Mouse (Mus musculus) myocyte (in vitro differentiated cells): ENCODE results near the gene Tnr.

Experiments used
- CEBPB ChIP-seq: IDR thresholded peaks from 2 replicates; pipeline ENCODE4 v1.6.1; 2011; ENCODE audit warnings: mild to moderate bottlenecking, moderate library complexity; ENCODE audit not compliant: poor library complexity, insufficient read depth, severe bottlenecking
- E2F4 ChIP-seq: IDR thresholded peaks from one replicate; pipeline ENCODE4 v1.6.1; 2011; ENCODE audit warnings: mild to moderate bottlenecking, control low read depth, moderate library complexity; ENCODE audit not compliant: insufficient read depth
- MAX ChIP-seq: IDR thresholded peaks from one replicate; pipeline ENCODE4 v1.6.1; 2011; ENCODE audit warnings: low read depth, mild to moderate bottlenecking, control low read depth
- MYOD1 ChIP-seq, 3 experiments: IDR thresholded peaks; one replicate each; pipeline ENCODE4 v1.6.1; 2011; ENCODE audit warnings: control low read depth in 2 of 3, low read depth in 2 of 3, mild to moderate bottlenecking in 2 of 3, moderate library complexity in 1 of 3; ENCODE audit not compliant: insufficient read length in 2 of 3, control insufficient read depth in 1 of 3
- MYOG ChIP-seq, 3 experiments: IDR thresholded peaks; one replicate each; pipeline ENCODE4 v1.6.1; 2011; ENCODE audit warnings: control low read depth in 2 of 3, low read depth in 2 of 3, mild to moderate bottlenecking in 2 of 3; ENCODE audit not compliant: insufficient read length in 2 of 3, control insufficient read depth in 1 of 3, insufficient read depth in 1 of 3
- POLR2A ChIP-seq: IDR thresholded peaks from one replicate; pipeline ENCODE4 v1.6.1; 2011; ENCODE audit warnings: low read depth, mild to moderate bottlenecking, control low read depth, moderate library complexity; ENCODE audit not compliant: insufficient read length
- POLR2AphosphoS2 ChIP-seq: IDR thresholded peaks from one replicate; pipeline ENCODE4 v1.6.1; 2011; ENCODE audit warnings: low read depth, control low read depth; ENCODE audit not compliant: insufficient read length
- SRF ChIP-seq: IDR thresholded peaks from one replicate; pipeline ENCODE4 v1.6.1; 2011; ENCODE audit warnings: low read depth; ENCODE audit not compliant: control insufficient read depth, insufficient read length
- TCF12 ChIP-seq: IDR thresholded peaks from one replicate; pipeline ENCODE4 v1.6.1; 2011; ENCODE audit warnings: mild to moderate bottlenecking, control low read depth; ENCODE audit not compliant: poor library complexity, insufficient read depth, severe bottlenecking
- TCF3 ChIP-seq: IDR thresholded peaks from one replicate; pipeline ENCODE4 v1.6.1; 2011; ENCODE audit warnings: low read depth, control low read depth; ENCODE audit not compliant: insufficient read length
- USF1 ChIP-seq: IDR thresholded peaks from one replicate; pipeline ENCODE4 v1.6.1; 2011; ENCODE audit warnings: low read depth, mild to moderate bottlenecking, control low read depth, moderate library complexity

DNA sequence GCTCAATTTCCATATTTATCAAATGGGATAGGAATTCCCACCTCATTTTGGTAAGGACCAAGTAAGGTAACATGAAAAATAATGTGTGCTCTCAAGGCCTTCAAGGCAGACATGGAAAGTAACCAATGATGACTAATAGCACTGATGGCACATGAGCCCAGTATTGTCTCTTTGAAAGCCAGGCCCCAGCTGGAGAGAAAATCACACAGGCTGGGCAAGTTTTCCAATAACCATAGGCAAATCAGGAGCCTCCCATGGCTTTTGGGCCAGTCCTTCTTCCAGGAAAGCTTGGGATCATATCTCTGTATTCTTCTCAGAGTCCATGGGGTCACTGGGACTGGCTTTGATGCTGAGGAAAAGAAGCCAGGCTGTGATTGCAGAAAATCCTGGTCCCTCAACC lies 280.1 kb downstream of the Tnr start:
- TF ChIP-seq POLR2A (no peak), MYOG (IDR thresholded peaks at IDR 0.05; ENCODE audit: control insufficient read depth in 1 of 3, insufficient read depth in 1 of 3, insufficient read length in 2 of 3, low read depth in 2 of 3) (no peak), E2F4 (no peak), MYOD1 (IDR thresholded peaks at IDR 0.05; ENCODE audit: control insufficient read depth in 1 of 3, insufficient read length in 2 of 3, low read depth in 2 of 3) (no peak), USF1 (no peak), POLR2AphosphoS2 (no peak), SRF (no peak), CEBPB (no peak), TCF12 (no peak), MAX (no peak), TCF3 (no peak)
